Mouse (Mus musculus) stomach, embryonic 16.5 days (tissue): ENCODE data around the gene Serpina9. TPM values are rescaled to one million over a fixed set of nuclear protein-coding genes. Genes with fewer than 3 reads are reported as not detected.

ENCODE experiments used
- ATAC-seq: fragments of 200-750 bp; cut with Nextera tagmentation; 2 replicates; pipeline ENCODE4 v1.8.0; 2017; ENCODE audit warnings: moderate number of reproducible peaks, moderate TSS enrichment; ENCODE audit not compliant: insufficient read depth, low FRiP score
- H3K27ac ChIP-seq: fragments of 300-500 bp; sonication (generic); 2 replicates; pipeline ENCODE4 v1.5.1; 2014; ENCODE audit warnings: low read length
- H3K27me3 ChIP-seq: fragments of 300-500 bp; sonication (generic); 2 replicates; pipeline ENCODE4 v1.6.1; 2014; ENCODE audit warnings: low read length, control low read depth, mixed read lengths; ENCODE audit not compliant: control insufficient read depth, insufficient read depth
- H3K36me3 ChIP-seq: fragments of 300-500 bp; sonication (generic); 2 replicates; pipeline ENCODE4 v1.6.1; 2014; ENCODE audit warnings: low read length; ENCODE audit not compliant: control insufficient read depth, insufficient read depth
- H3K4me1 ChIP-seq: fragments of 300-500 bp; sonication (generic); 2 replicates; pipeline ENCODE4 v1.6.1; 2014; ENCODE audit warnings: low read length, control low read depth, mixed read lengths; ENCODE audit not compliant: control insufficient read depth, insufficient read depth
- H3K4me2 ChIP-seq: fragments of 300-500 bp; sonication (generic); 2 replicates; pipeline ENCODE4 v1.6.1; 2014; ENCODE audit warnings: low read depth, low read length, mixed read lengths
- H3K4me3 ChIP-seq: fragments of 300-500 bp; sonication (generic); replicated peaks from 2 replicates; pipeline ENCODE4 v1.5.1; 2014; ENCODE audit warnings: mild to moderate bottlenecking, low read length
- H3K9ac ChIP-seq: fragments of 300-500 bp; sonication (generic); 2 replicates; pipeline ENCODE4 v1.6.1; 2014; ENCODE audit warnings: low read length
- H3K9me3 ChIP-seq: fragments of 300-500 bp; sonication (generic); replicated peaks from 2 replicates; pipeline ENCODE4 v1.6.1; 2016; ENCODE audit warnings: low read length, control low read depth; ENCODE audit not compliant: control insufficient read depth
- WGBS: fragments of 180-500 bp; shearing (Covaris S2); extraction: QIAGEN DNeasy Blood & Tissue Kit; methylation state at CpG from one replicate; pipeline ENCODE4 v1.1.7; 2014; 5-methylcytosine and 5-hydroxymethylcytosine counted together
- polyA plus RNA-seq: library from polyadenylated mRNA; unstranded; fragments of >200 nt; fragmentation: Nextera tagmentation; extraction: Ambion mirVana; gene quantifications from 2 replicates; pipeline ENCODE4 v1.2.1, GENCODE M21; 2015

The Serpina9 gene
- polyA plus RNA-seq: 0.05 TPM in 1 of 2 replicates, not detected in the other

GRCm38 (mm10) chr12:104013620-104014019, at the start of gene Serpina9:
Gene Serpina9, minus strand, starts transcription at chr12:104013755.
- Histone ChIP-seq H3K36me3 (no peaks in the 10 kb centered on the region), H3K9ac (no peak within 1 kb of the TSS), H3K4me1 (no peaks in the 10 kb centered on the region), H3K27ac (no peak within 1 kb of the TSS), H3K4me2 (no peak within 1 kb of the TSS), H3K4me3 (no peak within 1 kb of the TSS), H3K27me3 (no peaks in the 10 kb centered on the region), H3K9me3 (no peaks in the 10 kb centered on the region)
- 71% methylated on average over 6 of the region's 6 CpGs for WGBS
- no peak for ATAC-seq

- H3K9me3 ChIP-seq: no peaks in the 10 kb centered on the region
- no peak overlapping the region for H3K4me3 ChIP-seq
- H3K27ac ChIP-seq: no peak overlapping the region
- H3K9ac ChIP-seq: no peak overlapping the region
- H3K4me2 ChIP-seq: no peak overlapping the region
- H3K36me3 ChIP-seq: no peaks in the 10 kb centered on the region
- ATAC-seq: no peak
- no peaks in the 10 kb centered on the region for H3K27me3 ChIP-seq
- WGBS: 27% methylated on average over 2 of the region's 2 CpGs
- H3K4me1 ChIP-seq: no peaks in the 10 kb centered on the region
Observed at GRCm38 (mm10) chr12:104061862-104062261, 48.3 kb upstream of the Serpina9 start.

GRCm38 (mm10) chr12:104060126-104060525, 46.6 kb upstream of the Serpina9 start:
- Histone ChIP-seq H3K36me3 (no peaks in the 10 kb centered on the region), H3K27ac (no peak overlapping the region), H3K9ac (no peak overlapping the region), H3K4me3 (no peak overlapping the region), H3K4me2 (no peak overlapping the region), H3K4me1 (no peaks in the 10 kb centered on the region), H3K9me3 (no peaks in the 10 kb centered on the region), H3K27me3 (no peaks in the 10 kb centered on the region)
- no peak for ATAC-seq
- 77% methylated on average over 6 of the region's 6 CpGs for WGBS

- Histone ChIP-seq H3K9me3 (no peaks in the 10 kb centered on the region), H3K4me2 (no peak overlapping the region), H3K4me1 (no peaks in the 10 kb centered on the region), H3K27me3 (no peaks in the 10 kb centered on the region), H3K9ac (no peak overlapping the region), H3K4me3 (no peak overlapping the region), H3K27ac (no peak overlapping the region), H3K36me3 (no peaks in the 10 kb centered on the region)
- no peak for ATAC-seq
- WGBS: 81% methylated on average over 7 of the region's 7 CpGs
Observed at GRCm38 (mm10) chr12:104057531-104057930, 44.0 kb upstream of the Serpina9 start.

DNA sequence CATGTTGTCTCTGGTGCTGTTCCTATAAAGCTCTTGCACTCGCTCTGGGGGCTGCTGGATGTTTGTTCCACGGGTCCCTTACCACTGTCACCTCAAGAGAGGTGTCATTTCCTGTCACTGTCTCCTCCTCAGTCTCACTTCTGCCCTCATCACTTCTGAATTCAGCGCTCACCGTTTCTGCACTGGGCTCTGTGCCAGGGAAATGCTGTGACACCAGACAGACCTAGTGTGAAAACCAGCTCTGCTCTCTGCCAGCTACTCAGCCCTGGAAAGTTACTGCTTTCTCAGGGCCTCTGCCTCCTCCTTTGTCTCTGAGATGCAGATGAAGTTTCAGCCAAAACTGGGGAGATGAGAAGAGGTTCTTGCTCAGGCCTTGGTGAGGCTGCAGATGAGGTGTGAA, 43.5 kb upstream of the Serpina9 start:
- WGBS: 28% methylated on average over 4 of the region's 4 CpGs
- Histone ChIP-seq H3K9me3 (no peaks in the 10 kb centered on the region), H3K36me3 (no peaks in the 10 kb centered on the region), H3K4me2 (no peak overlapping the region), H3K27me3 (no peaks in the 10 kb centered on the region), H3K4me3 (no peak overlapping the region), H3K27ac (no peak overlapping the region), H3K4me1 (no peaks in the 10 kb centered on the region), H3K9ac (no peak overlapping the region)
- ATAC-seq: no peak

GRCm38 (mm10) chr12:104055755-104056154, 42.2 kb upstream of the Serpina9 start:
- no peak for ATAC-seq
- no peak overlapping the region for H3K4me3 ChIP-seq
- H3K27me3 ChIP-seq: no peaks in the 10 kb centered on the region
- no peaks in the 10 kb centered on the region for H3K9me3 ChIP-seq
- H3K4me2 ChIP-seq: no peak overlapping the region
- no peaks in the 10 kb centered on the region for H3K36me3 ChIP-seq
- WGBS: 77% methylated on average over 8 of the region's 8 CpGs
- H3K9ac ChIP-seq: no peak overlapping the region
- H3K27ac ChIP-seq: no peak overlapping the region
- no peaks in the 10 kb centered on the region for H3K4me1 ChIP-seq

DNA sequence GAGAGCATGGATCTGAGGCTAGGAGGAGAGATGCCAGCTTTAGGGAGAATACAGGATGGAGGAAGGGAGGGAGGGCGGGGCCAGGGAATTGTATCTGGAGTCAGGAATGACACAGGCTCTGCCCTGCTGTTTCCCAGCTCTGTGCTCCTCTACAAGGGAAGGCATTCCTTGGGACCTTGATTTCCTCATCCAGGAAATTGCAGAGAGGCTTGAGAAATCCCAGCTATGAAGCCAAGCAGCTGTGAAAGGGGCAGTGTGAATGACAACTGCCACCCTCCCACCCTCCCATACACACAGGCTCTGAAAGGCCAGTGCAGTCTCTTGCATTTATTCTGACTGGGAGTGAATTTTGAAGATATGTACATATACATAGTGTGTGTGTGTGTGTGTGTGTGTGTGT, 40.4 kb upstream of the Serpina9 start:
- no peak for ATAC-seq
- WGBS: 58% methylated on average over 1 of the region's 1 CpGs

GRCm38 (mm10) chr12:104045713-104046112, 32.2 kb upstream of the Serpina9 start:
- H3K27ac ChIP-seq: no peak overlapping the region
- no peak overlapping the region for H3K4me2 ChIP-seq
- no peaks in the 10 kb centered on the region for H3K4me1 ChIP-seq
- no peaks in the 10 kb centered on the region for H3K27me3 ChIP-seq
- no peaks in the 10 kb centered on the region for H3K9me3 ChIP-seq
- no peak overlapping the region for H3K9ac ChIP-seq
- no peaks in the 10 kb centered on the region for H3K36me3 ChIP-seq
- 71% methylated on average over 8 of the region's 8 CpGs for WGBS
- no peak overlapping the region for H3K4me3 ChIP-seq
- no peak for ATAC-seq

More for the DNA sequence above, 40.4 kb upstream of the Serpina9 start:
- Histone ChIP-seq H3K4me3 (no peak overlapping the region), H3K27ac (no peak overlapping the region), H3K27me3 (no peaks in the 10 kb centered on the region), H3K9me3 (no peaks in the 10 kb centered on the region), H3K36me3 (no peaks in the 10 kb centered on the region), H3K4me2 (no peak overlapping the region), H3K4me1 (no peaks in the 10 kb centered on the region), H3K9ac (no peak overlapping the region)

GRCm38 (mm10) chr12:104044343-104044742, 30.8 kb upstream of the Serpina9 start, which contains the start of gene Serpina12:
Gene Serpina12, minus strand, starts transcription at chr12:104044443.
- H3K27me3 ChIP-seq: no peaks in the 10 kb centered on the region
- ATAC-seq: no peak
- H3K4me1 ChIP-seq: no peaks in the 10 kb centered on the region
- no peak within 1 kb of the TSS for H3K9ac ChIP-seq
- 81% methylated on average over 7 of the region's 7 CpGs for WGBS
- H3K36me3 ChIP-seq: no peaks in the 10 kb centered on the region
- H3K27ac ChIP-seq: no peak within 1 kb of the TSS
- no peak within 1 kb of the TSS for H3K4me2 ChIP-seq
- H3K4me3 ChIP-seq: no peak within 1 kb of the TSS
- no peaks in the 10 kb centered on the region for H3K9me3 ChIP-seq

GRCm38 (mm10) chr12:104042753-104043152, 29.2 kb upstream of the Serpina9 start:
- Histone ChIP-seq H3K9ac (no peak overlapping the region), H3K27ac (no peak overlapping the region), H3K36me3 (no peaks in the 10 kb centered on the region), H3K4me3 (no peak overlapping the region), H3K9me3 (no peaks in the 10 kb centered on the region), H3K4me1 (no peaks in the 10 kb centered on the region), H3K27me3 (no peaks in the 10 kb centered on the region), H3K4me2 (no peak overlapping the region)
- ATAC-seq: no peak
- 84% methylated on average over 2 of the region's 2 CpGs for WGBS
